Mouse (Mus musculus) gastrocnemius, adult 8-10 months (tissue): ENCODE results near the gene Htr3b. TPM values are rescaled to one million over a fixed set of nuclear protein-coding genes. Genes with fewer than 3 reads are reported as not detected.
"Not testable (repeated sequence)": the region's sequence is repeated elsewhere in the genome, so short reads cannot be mapped to it uniquely, and the experiment has no call there.

Experiments
- DNase-seq, 2 experiments: peaks; one replicate each; pipeline ENCODE4 v3.0.0; 2022; ENCODE audit warnings: low spot score in 2 of 2
- total RNA-seq, 4 experiments: library from RNA; stranded (reverse); gene quantifications; 2 replicates each; pipeline ENCODE4 v1.2.4; 2022

Htr3b gene
- total RNA-seq = not detected

DNA sequence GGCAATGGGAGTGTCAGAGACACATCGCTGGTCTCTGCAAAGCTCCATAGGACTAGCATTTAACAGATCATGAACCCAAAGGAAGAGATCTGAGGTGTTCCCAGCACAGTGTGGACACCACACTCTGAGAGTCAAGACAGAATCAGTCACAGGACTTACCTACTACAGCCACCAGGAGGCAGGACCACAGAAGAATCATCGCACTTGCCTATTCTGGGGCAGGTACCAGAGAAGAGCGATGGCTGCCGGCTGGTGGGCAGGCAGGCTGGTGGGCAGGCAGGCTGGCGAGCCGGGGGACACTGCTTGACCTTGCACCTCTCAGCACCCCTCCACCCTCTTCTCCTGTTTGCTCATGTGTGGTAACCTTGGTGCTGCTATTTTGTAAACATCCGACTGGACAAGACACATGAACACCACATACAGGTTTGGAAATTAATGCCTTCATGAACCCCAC, at the start of gene Htr3b:
Gene Htr3b, minus strand, starts transcription at position 404 of the 454 bp plus-strand sequence.
- no peak for DNase-seq

DNA sequence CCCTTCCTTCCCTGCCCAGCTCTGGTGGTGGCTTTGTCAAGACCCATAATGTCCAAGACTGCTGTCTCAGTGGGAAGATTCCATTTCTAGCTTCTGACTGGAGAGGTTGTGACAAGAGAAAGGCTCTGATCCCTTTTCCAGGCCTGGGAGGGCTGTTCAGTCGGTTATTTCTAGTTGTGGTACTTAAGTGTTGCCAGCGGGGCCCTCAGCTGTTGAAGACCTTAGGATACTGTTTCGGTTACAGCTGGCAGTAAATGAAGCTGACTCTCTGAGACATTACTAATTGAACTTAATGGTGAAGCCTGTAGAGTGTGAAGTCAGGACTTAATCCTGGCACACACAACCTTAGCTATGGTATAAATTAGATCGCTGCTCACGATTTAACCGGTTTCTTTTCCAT, 34.5 kb upstream of the Htr3b start:
- peak; percentile 27 to 35 for DNase-seq

GRCm38 (mm10) chr9:48995735-48996134, 30.9 kb upstream of the Htr3b start:
- DNase-seq = no peak

DNA sequence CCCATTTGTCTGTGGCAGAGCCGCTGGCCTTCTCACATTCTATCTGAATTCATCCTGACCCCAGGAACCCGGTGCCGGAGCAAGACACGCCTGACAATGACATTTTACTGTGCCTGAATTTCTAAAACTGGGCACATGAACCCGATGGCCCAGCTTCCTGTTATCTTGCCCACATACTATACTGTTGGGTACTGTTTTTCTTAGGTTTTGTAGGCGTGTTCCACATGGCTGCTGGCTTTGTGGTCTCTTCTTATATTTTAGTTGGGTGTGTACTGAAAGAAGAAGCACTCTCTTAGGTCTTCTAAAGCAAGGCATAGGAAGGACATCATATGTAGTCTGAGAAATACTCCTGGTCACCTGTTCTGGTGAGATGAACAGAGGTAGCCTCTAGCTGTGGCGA, 30.0 kb upstream of the Htr3b start:
- no peak for DNase-seq

GRCm38 (mm10) chr9:48991671-48992070, 26.9 kb upstream of the Htr3b start:
- no peak for DNase-seq

GRCm38 (mm10) chr9:48987201-48988101, 22.7 kb upstream of the Htr3b start:
- DNase-seq = no peak

GRCm38 (mm10) chr9:48986616-48987141, 21.9 kb upstream of the Htr3b start:
- peak; percentile 31 to 49 for DNase-seq

DNA sequence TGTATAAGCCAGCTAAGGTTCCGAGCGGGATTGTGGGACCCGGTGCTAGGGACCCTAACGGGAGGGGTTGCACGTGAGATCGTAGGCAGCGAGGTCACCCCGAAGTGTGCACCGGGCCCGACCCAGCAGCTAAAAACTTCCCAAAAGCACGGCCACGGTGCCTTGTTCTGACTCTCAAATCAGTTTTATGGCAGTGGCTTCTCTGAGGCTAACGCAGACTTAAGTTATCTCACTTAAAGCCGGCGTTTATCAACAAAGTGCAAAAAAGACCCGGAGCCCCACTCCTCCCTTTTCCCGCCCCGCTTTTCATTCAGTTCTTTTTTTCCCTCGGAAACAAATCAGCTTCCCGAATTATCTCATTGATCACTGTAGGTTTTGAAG, 20.9 kb upstream of the Htr3b start:
- DNase-seq = no peak

DNA sequence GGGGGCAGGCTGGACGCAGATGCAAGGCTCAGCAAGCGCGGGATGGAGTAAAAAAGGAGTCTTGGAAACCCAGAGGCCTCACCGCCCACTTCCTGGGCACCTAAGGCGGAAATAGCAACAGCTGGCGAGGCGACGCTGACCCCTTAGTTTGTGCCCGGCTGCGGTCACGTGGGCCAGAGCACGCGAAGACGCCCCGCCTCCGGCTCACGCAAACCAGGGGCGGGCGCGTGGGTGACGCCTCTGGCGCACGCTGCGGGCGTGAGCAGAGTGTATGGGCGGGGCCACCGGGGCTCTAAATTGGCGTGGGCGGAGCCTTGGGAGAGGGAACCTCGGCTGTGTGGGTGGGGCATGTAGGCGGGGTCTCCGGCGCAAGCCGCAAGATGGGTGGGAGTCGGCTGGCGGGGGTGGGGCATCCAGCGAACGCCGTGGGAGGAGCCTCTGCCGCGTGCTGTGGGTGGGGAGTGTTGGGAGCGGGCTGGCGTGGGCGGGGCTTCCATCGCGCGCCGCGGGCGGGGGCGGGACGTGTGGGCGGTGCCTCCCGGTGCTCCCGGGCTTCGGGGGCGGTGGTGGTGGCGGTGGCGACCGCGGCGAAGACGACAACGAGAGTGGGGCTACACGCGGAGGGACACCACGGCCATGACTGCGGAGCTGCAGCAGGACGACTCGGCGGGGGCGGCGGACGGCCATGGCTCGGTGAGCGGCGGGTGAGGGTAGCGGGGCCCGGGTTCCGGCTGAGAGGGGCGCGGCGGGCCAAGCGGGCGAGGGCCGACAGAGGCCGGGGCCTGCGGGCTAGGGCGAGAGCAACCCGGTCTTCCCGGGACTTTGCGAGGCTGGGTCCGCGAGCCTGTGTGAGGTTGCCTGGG, 20.3 kb upstream of the Htr3b start, which contains the start of gene Usp28:
Gene Usp28, plus strand, starts transcription at position 531 of the 863 bp plus-strand sequence.
- DNase-seq = peak; percentile 99 to 100

DNA sequence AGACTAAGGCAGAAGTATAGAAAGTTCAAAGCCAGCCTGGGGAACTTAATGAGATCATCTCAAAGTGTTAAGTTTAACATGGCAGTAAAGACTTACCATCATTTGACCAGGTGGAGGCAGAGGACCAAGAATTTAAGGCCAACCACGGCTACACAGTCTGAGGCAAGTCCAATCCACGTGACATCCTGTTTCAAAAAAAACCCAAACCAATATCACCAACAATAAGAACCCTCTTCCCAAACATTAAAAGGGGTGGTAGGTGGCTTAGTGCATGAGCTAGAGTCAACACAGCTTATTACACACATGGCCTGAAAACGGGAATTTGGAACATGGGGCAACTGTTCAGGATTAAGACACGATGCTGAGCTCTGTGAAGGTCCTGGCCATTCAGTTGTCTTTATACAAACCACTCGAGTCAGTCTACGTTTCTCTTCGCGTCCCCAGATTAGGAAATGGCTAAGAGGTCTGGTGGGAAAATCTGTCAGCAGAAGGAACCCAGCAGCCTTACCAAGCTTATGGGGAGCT, 19.6 kb upstream of the Htr3b start:
- DNase-seq = no peak

GRCm38 (mm10) chr9:48983801-48984200, 19.0 kb upstream of the Htr3b start:
- DNase-seq = not testable (repeated sequence)

GRCm38 (mm10) chr9:48981827-48982226, 17.0 kb upstream of the Htr3b start:
- DNase-seq = no peak

DNA sequence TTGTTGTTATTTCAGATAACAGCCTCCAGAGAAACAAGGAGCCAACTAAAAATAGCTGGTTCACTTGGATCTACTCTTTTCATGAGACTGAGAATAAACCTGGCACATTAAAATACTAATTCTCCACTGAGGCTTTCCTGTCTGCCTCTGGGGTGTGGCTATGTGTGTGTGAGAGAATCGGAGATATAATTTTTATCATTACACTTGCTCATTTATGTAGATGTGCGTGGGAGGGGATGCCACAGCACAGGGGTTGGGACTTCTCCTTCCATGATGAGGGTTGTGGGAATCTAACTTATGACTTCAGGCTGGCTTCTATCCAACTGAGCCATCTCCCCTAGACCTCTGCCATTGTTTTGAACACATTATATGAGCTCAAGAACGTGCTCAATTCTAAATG, 16.0 kb upstream of the Htr3b start:
- DNase-seq = no peak

DNA sequence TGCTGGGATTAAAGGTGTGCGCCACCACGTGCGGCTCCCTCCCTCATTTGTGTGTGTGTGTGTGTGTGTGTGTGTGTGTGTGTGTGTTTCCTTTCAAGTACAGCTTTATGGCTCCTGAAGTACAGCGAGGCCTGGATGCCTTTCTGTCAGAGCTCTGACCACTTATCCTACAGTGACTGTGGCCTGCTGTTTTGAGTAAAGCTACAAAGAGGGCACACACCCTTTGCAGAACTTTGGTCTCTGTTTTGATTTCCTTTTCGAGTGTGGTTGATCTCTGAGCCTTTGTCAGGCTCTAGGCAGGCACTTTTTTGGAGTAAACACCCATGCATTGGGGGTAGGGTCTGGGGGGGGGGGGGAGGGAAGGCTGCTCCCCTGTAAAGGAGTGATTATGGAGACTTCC, 15.6 kb upstream of the Htr3b start:
- no peak for DNase-seq

GRCm38 (mm10) chr9:48976661-48977355, 12.0 kb upstream of the Htr3b start:
- DNase-seq = no peak

DNA sequence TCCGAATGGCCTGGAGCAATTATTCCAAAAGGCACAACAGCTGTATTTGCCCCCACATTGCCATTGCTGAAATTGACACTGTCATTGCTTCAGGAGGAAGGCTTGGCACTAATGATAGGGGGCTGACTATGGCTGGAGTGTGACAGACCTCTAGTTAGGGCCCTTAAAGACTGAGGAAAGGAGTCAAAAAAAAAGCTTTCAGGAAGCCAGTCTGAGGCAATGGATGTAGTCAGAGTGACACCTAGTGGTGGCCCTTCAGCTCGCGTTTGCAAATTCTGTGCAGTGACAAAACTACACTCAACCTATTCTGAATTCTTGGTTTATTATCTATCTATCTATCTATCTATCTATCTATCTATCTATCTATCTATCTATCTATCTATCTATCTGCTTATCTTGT, 7.7 kb upstream of the Htr3b start:
- no peak for DNase-seq

GRCm38 (mm10) chr9:48962131-48962530, 2.7 kb downstream of the Htr3b start:
- DNase-seq = no peak

DNA sequence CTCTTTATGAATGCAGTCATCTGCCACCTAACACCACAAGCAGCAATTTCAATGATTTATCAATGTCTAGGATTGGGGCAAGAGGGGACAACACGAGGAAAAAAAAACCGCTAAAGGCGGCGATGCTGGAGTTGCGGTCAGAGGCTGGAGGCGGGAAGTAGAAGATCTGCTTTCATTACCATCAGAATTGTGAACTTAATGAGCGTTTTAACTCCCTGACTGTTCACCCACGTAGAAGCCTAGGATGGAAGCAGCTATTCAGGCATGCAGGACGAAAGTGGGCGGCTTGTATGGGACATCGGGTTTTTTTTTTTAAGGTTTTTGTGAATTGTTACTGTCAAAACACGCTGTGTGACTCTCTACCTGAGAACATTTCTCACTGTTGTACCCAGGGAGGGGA, 3.5 kb downstream of the Htr3b start:
- DNase-seq = no peak

DNA sequence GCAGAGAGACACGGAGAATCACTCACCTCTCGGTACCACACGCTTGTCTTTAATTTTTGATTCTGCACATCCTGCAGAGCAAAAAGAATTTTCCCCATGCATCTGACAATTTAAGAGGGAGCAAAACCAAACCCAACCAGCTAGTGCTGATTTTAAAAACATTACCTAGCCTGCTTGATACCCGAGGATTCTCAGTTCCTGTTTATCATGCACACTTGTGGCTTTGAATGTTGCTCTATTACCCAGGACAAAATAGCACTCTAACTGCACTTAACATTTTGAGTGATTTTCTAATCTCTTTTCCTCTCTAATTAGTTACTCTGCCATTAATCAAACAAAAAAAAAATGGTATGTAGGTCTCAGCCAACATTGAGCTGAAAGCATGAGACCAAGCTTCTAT, 17.2 kb downstream of the Htr3b start:
- no peak for DNase-seq

DNA sequence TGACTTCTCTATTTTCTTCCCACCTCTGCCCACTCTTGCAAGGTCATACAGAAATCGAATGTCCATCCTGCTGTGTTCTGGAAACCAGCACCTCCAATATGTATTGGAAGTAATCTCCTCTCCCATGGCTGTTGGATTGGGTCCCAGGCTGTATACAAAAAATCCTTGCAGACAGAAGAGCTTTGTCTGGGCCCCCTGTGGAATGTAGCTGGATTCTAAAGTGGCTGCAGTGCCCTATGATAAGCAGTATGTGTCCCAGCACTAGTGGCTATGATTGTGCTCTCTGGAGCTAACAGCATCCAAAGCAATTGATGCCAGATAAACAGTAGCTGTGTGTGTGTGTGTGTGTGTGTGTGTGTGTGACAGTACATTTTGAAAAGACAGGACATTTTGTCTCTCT, 22.4 kb downstream of the Htr3b start:
- DNase-seq = no peak

- no peak for DNase-seq
Measured at GRCm38 (mm10) chr9:48929436-48929835, 35.4 kb downstream of the Htr3b start.
